Mouse (Mus musculus) MEL (cell line): ENCODE data around the gene Nkd1.

Experiments
- CTCF ChIP-seq, 3 experiments: IDR thresholded peaks in 2 of 3; conservative IDR thresholded peaks in 1 of 3; 2 replicates each; pipeline ENCODE4 v1.5.1; 2011 to 2012; ENCODE audit warnings: low read length in 3 of 3, low read depth in 2 of 3, mild to moderate bottlenecking in 2 of 3, improper control_type of control experiment in 1 of 3, inconsistent platforms in 1 of 3, mixed read lengths in 1 of 3, moderate library complexity in 1 of 3; ENCODE audit not compliant: control insufficient read depth in 1 of 3, insufficient read depth in 1 of 3, poor library complexity in 1 of 3, severe bottlenecking in 1 of 3
- MAX ChIP-seq: IDR thresholded peaks from 2 replicates; pipeline ENCODE4 v1.6.1; 2011; ENCODE audit warnings: low read length, improper control_type of control experiment
- MYC ChIP-seq: IDR thresholded peaks from 2 replicates; pipeline ENCODE4 v1.6.1; 2011; ENCODE audit warnings: low read depth, mild to moderate bottlenecking, low read length, improper control_type of control experiment, moderate library complexity

GRCm38 (mm10) chr8:88631081-88631480 lies 109.9 kb downstream of the Nkd1 start:
- TF ChIP-seq MAX: no peak
- peak in 1 of 3 experiments; percentile 43; a peak in 2 of 6 replicates for TF ChIP-seq CTCF (IDR thresholded peaks at IDR 0.05 in 2 of 3, conservative IDR thresholded peaks at IDR 0.05 in 1 of 3; ENCODE audit: control insufficient read depth in 1 of 3, insufficient read depth in 1 of 3, low read depth in 2 of 3, low read length in 3 of 3, poor library complexity in 1 of 3, severe bottlenecking in 1 of 3)
- no peak for TF ChIP-seq MYC
